Mouse (Mus musculus) left cerebral cortex, postnatal 36 days (tissue): ENCODE results near the gene Armc6. TPM values are rescaled to one million over a fixed set of nuclear protein-coding genes. Genes with fewer than 3 reads are reported as not detected.
"Not testable (repeated sequence)": the region's sequence is repeated elsewhere in the genome, so short reads cannot be mapped to it uniquely, and the experiment has no call there.

ENCODE experiments used
- DNase-seq, 2 experiments: peaks; one replicate each; pipeline ENCODE4 v3.0.0; 2021 to 2022; ENCODE audit warnings: low spot score in 2 of 2, mixed read lengths in 1 of 2
- intact Hi-C: fragments of 180-260 bp; cut with DNase I; formaldehyde crosslinking; loops from one replicate; pipeline ENCODE4 v1.15.1; 2025
- total RNA-seq, 2 experiments: library from RNA; stranded (reverse); gene quantifications; 2 replicates each; pipeline ENCODE4 v1.2.3; 2021

The Armc6 gene
- total RNA-seq, 2 experiments from 2014 or later = 37.4 to 42.2 TPM

- DNase-seq = no peak
- intact Hi-C loops = loop anchor here (10.0 kb wide), 1 partner anchor 323 kb away; no protein-coding TSS in a partner anchor
These were observed 3.6 kb upstream of the Armc6 start for GRCm38 (mm10) chr8:70237842-70238241.

GRCm38 (mm10) chr8:70234781-70235128 lies 489 bp upstream of the Armc6 start:
- intact Hi-C loops = loop anchor here (5.0 to 10.0 kb wide), 2 partner anchors 42 to 320 kb away; no protein-coding TSS in a partner anchor
- DNase-seq = no peak

GRCm38 (mm10) chr8:70233606-70234005 lies 660 bp downstream of the Armc6 start:
- DNase-seq = no peak
- intact Hi-C loops = loop anchor here (5.0 to 10.0 kb wide), 2 partner anchors 41 to 319 kb away; no protein-coding TSS in a partner anchor

- no peak for DNase-seq
- intact Hi-C loops = loop anchor here (5.0 to 10.0 kb wide), 2 partner anchors 39 to 316 kb away; no protein-coding TSS in a partner anchor
These were observed 3.4 kb downstream of the Armc6 start for GRCm38 (mm10) chr8:70230837-70231236.

GRCm38 (mm10) chr8:70227997-70228396 lies 6.3 kb downstream of the Armc6 start:
- intact Hi-C loops = no loop called here
- DNase-seq = no peak

GRCm38 (mm10) chr8:70223341-70223740 lies 10.9 kb downstream of the Armc6 start:
- intact Hi-C loops = no loop called here
- DNase-seq = no peak

GRCm38 (mm10) chr8:70222041-70222440 lies 12.2 kb downstream of the Armc6 start:
- no peak for DNase-seq
- intact Hi-C loops = no loop called here

- intact Hi-C loops = no loop called here
- no peak for DNase-seq
These were observed 13.4 kb downstream of the Armc6 start for GRCm38 (mm10) chr8:70220911-70221310.

- intact Hi-C loops = no loop called here
- no peak for DNase-seq
These were observed 13.9 kb downstream of the Armc6 start for GRCm38 (mm10) chr8:70220236-70220840.

- intact Hi-C loops = no loop called here
- DNase-seq = no peak
These were observed 15.1 kb downstream of the Armc6 start for GRCm38 (mm10) chr8:70219107-70219684.

GRCm38 (mm10) chr8:70217441-70217840 lies 16.8 kb downstream of the Armc6 start:
- intact Hi-C loops = no loop called here
- DNase-seq = no peak

GRCm38 (mm10) chr8:70216566-70216965 lies 17.7 kb downstream of the Armc6 start:
- peak; percentile 59 to 64 for DNase-seq
- intact Hi-C loops = no loop called here

- intact Hi-C loops, DNase-seq: not testable (repeated sequence)
These were observed 18.1 kb downstream of the Armc6 start for GRCm38 (mm10) chr8:70216161-70216560.

GRCm38 (mm10) chr8:70215092-70215491 lies 19.2 kb downstream of the Armc6 start:
- intact Hi-C loops = no loop called here
- no peak for DNase-seq

- intact Hi-C loops = no loop called here
- no peak for DNase-seq
These were observed 19.9 kb downstream of the Armc6 start for GRCm38 (mm10) chr8:70214411-70214810.

- intact Hi-C loops = no loop called here
These were observed 21.9 kb downstream of the Armc6 start, which contains the start of gene Slc25a42 for GRCm38 (mm10) chr8:70212112-70213055. TSS of gene Slc25a42 (minus strand) at chr8:70212305.

GRCm38 (mm10) chr8:70211726-70212111 lies 22.5 kb downstream of the Armc6 start:
- intact Hi-C loops = no loop called here
- peak in 1 of 2 experiments; percentile 59 for DNase-seq

More at GRCm38 (mm10) chr8:70212112-70213055, 21.9 kb downstream of the Armc6 start, which contains the start of gene Slc25a42:
- DNase-seq = peak; percentile 98

- intact Hi-C loops = no loop called here
- no peak for DNase-seq
These were observed 23.0 kb downstream of the Armc6 start for GRCm38 (mm10) chr8:70211275-70211674.

GRCm38 (mm10) chr8:70210538-70210937 lies 23.7 kb downstream of the Armc6 start:
- intact Hi-C loops = no loop called here
- DNase-seq = peak; percentile 42 to 54

- no peak for DNase-seq
- intact Hi-C loops = no loop called here
These were observed 26.1 kb downstream of the Armc6 start for GRCm38 (mm10) chr8:70208130-70208529.
